Mouse (Mus musculus) B cell, adult 2 months (primary cell): ENCODE measurements at regions not wholly inside any gene's neighbourhood (a gene's known extent, or its start where the extent isn't known, plus 50 kb on each side); places are given as distances from the start of the nearest gene placed in this dataset.

Source experiments
- DNase-seq, 2 experiments: peaks; one replicate each; pipeline ENCODE4 v3.0.0; 2022

DNA sequence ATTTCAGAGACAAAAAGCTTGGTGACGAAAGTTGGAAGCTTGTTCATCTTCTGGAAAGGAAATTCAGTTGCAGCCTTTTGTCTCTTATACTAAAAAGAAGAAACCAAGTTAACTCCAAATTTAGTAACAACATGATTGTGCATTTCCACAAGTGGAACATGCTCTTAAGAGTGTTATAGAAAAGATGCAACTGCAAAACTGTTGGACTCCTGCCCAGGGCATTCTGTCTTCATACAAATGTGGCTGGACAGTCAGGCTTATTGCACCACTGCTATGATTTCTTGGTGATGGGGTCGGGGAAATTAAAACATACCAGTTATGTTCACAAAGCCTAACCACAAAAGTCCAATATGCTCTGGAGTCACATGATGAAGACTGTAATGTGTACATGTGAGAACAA lies 194.8 kb downstream of the Gm5447 start:
- DNase-seq, result no peak

DNA sequence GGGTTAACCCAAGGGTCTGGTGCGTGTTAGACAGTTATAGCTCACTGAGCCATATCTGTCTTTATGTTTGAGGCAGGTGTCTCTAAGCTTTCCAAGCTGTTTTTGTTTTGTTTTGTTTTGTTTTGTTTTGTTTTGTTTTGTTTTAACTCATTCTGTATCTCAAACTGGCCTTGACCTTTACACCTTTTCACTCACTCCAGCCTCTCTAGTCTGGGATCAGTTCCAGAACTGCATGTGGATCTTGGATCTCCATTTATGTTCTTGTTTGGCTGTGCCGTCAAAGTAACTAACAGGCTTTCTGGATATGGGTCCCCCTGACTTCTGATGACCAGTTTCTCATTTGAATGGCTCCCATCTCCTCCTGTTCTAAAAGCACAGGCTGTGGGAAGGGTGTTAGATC lies 197.7 kb downstream of the Gm5447 start:
- no peak for DNase-seq

DNA sequence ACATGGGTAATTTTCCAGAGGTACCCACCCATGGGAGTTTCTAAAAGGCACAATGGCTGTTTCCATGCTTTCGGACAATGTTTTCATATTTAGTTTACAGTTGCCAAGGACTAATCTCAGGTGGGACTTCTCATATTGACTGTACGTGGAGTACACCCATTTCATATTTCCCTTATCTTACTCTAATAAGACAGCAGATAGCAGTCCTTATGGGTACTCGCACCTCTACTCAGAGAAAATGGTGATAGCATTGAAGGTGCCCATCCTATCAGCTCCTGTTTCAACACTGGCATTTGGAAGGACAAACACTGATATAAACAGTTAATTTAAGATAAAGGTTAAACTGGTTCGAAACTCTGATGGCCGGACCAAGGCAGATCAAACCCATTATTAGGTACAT lies 198.6 kb downstream of the Gm5447 start:
- DNase-seq, result no peak

DNA sequence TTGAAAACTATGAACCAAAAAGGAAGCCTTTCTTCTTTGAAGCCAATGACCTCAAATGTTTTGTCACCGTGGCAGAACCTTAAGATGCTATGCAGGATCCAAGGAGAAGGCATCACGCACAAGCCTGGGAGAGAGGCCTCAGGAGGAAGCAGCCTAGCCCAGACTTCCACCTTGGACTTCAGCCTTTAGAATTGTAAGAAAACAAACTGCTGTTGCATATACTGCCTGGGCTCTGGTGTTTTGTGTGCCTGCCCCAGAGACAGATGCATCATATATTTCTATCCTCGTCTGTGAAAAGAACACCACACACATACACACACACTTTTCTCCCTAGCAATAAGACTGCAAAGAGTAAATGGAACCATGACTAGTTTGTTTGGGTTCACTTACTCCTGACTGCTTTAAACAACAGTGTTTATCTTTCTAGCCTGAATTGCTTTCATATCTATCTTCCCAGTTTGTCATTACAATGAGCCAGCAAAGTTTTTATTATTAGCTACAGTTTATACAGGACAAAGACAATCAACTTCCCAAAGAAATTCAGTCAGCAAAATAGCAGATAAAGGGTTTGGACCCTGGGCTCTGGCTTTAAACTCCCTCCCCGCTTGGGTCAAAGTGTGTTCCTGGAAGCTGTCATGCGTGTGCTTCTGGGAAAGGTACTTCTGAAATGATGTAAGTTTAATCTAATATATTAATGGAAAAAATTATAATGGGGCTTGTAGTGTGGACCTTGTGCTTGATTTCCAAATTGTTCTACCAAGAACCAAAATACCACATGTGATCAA lies 204.2 kb downstream of the Gm5447 start:
- no peak for DNase-seq

DNA sequence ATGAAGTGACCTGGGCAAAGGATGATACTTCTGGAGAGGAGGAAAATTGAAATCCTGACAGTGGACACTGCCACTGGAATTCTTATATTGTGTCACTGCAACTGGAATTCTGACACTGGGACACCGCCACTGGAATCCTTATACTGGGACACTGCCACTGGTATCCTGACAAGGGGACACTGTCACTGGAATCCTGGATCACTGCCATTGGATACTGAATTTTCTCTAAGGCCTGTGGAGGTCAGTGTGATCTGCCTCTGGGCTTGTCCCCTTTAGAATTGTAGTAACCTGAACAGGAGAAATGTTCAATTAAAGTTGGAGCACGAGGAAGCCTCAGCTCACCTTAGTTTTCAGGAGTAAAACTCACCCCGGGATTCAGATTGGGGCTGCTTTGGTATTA lies 205.0 kb downstream of the Gm5447 start:
- DNase-seq, result no peak

DNA sequence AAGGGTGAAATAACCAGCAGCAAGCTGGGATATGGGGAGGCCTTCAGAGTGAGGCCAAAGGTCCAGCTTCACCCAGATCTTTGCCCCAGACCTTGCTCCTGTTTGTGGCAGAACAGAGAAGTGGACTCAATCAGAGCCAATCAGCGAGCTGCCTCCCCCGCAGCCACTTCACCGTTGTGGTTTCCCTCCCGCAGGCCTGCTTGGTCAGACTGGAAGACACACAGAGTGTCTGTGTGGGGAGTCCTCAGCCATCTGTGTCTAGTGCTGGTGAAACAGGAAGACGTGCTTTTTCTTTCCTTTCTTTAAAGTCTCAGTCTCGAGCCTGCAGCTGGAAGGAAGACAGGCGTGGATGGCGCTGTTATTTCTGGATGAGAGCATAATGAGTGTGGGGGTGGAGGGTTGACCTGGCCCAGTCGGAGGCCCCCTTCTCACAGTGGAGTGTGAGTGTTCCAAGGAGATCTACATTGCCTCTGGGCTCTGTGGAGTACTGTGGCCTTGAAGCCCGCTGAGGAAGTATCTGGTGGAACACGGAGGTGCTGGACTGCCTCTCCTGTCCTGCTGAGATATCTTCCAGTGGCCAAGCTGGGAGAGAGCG lies 205.5 kb downstream of the Gm5447 start:
- no peak for DNase-seq

DNA sequence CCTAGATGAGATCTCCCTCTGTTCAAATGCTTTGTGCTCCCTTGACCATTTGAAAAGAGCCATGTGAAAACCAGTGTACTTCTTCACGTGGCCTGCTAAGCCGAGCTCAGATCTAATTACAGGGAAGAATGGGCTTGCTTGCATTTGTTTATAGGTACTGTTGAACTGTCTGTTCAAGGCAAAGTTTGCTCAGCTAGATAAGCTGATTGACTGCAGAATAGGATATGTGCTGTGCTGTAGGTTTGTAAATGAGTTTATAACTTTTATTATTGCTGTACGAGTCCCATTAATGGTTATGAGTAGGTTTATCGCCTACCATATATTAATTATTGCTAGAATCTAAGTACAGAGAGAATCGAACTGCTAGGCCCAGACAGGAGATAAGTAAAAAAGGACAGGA lies 207.5 kb downstream of the Gm5447 start:
- DNase-seq, result no peak

DNA sequence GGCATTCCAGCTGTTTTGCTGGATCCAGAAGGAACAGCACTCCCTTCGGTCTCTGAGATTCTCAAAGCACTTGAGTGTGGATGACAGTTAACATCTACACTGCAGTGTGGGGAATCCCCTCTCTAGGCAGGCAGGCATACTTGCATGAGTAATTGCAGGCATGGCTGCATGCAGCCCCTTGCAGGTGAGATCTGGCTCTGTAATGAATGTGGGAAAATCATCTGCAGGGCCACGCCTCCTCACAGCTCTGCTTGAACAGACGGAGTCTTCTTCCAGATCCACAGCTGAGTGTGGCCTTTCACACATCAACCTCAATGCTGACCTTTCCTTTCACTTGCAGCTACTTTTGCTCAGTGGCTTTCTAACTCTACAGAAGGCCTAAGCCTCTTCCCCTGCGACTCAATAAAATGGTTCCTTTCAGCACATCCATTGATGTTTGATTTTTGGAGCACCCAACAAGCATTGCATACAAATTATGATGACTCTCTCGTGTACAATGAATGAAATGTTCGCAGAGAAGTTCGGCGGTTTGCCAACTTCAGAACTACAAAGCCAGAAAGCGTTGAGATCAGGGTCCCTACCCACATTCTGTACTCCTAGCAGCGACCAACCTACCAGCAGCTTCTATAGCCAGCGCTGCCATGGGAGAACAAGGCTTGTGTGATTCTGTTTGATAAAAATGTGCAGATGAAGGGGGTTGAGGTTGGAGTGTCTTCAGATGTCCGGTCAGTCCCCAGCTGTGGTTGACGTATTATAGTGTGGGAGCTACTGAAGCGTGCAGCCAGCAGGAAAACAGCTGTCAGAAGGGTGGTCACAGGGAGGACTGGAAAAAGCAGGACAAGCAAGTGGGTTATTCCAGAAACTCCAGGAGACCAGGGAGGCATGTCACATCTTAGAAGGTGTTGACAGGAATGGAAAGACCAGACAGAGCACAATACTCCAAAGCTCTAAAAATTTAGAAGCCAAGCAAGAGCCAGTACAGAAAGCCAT lies 211.1 kb downstream of the Gm5447 start:
- DNase-seq, result no peak

DNA sequence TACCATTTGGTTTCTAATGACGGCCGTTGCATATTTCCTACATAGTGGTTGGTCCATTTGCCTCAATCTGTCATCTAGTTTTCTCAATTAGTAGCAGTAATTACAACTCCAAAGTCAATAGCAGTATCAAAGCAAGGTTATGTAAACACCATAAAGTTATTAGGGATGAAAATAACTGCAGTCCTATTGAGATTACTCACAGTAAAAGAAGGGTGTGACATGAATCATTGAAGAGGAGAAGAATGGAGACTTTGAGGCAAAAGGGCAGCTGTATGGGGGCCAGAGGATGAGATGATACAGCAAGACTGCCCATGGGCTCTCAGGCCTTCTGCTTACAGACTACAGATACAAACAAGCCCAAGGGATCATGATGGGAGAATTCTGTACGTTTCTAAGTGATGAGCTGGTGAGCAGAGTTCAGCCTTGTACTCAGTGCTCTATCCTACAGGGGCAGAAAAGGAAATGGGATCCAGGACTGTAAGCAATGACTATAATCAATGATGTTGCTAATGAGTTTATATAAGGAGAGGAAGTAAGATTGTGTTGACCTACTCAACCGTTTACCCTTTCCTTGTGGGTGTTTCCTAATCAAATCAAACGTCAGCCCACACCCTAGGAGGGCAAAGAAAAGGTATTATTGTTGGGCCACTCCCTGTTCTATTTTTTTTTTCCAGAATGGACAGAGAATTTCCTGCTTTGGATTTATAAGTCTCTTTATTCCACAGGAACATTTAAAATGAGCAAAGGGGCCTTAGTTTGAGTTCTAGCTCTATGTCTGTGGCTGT lies 213.0 kb downstream of the Gm5447 start:
- no peak for DNase-seq

DNA sequence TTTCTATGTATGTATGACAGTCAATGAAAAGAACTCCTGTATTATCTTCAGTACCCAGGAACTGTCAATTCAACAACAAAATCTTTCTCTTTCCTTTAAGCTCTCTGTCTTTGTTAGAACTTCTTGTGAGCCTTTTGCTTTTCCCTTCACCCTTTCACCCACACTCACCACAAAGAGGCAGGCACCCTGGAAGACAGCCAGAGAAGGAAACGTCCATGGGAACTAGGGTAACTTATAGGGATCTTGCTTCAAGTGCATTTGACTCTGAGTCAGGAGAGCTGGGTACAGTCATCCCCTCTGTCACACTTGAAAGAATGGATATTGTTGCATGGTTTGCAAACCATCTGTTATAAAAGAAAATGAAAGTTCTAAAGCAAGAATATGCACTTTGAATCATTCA lies 215.1 kb downstream of the Gm5447 start:
- no peak for DNase-seq

DNA sequence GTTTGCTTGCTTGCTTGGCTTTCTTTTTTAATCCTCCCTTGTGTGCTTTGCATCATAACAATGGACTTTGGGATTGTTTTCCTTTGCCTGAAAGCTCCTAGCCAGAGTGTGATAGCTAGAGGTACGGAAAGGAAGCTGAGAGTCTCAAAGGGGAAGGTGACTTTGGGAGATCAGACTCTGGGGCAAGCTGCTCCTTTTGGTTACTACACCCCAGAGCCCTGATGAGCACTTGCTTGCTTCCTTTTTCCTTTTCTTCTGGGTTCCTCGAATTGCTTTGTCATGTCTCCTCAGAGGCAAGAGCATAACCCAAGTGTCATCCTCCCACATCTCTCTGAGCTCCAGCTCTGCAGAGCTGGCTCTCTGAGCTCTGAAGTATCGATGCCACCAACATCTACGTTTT lies 216.0 kb downstream of the Gm5447 start:
- DNase-seq, result no peak

DNA sequence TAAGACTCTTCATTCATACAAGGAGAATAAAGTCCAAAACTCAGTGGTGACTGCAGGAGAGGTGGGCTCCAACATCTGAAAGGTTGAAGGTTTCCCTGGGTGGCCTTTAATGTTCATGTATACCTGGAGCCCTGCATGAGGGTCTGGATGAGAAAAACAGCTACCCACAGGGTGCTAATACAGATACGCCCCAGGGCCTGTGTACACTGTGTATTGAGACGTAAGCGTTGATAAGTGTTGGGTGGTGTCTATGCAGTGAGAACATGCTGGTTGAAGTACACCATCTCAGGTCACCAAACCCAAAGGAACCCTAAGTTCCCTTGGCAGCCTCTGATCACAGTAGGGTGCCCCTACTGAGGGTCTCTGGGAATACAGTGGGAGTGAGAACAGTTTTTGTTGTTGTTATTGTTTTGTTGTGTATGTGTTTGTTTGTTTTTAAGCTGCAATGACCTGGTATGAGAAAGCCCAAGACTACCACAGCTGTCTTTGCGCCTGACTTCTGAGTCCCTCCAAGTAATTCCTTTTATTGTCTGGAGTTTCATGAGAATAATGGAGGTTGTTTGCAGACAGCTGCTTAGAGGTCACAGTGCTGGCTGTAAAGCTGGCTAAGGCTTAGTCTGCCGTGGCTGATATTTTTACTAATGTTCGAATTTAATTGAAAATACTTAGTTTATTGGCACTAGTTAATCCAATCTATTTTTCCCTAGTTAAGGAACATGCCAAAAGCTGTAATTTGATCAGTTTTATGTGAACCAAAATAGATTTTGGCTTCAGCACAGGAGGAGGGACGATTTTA lies 217.5 kb downstream of the Gm5447 start:
- no peak for DNase-seq

DNA sequence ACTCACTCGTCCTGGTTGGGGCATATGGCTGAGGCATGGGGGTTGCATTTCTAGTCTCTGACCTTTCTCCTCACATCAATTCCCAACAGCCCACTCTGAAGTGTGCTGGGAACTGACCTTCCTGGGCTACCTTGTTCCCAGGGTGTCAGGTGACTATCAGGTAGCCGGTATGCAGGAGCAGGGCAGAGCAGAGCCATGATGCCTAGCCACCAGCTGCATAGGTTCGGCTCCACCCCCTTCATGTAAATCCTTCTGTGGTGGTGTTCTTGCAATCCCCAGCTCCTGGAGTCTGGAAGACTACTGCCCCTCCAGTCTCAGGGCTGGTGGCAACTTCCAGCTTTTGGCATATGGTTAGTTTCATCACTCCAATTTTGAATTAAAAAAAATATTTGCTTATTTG lies 221.0 kb downstream of the Gm5447 start:
- DNase-seq, result no peak

DNA sequence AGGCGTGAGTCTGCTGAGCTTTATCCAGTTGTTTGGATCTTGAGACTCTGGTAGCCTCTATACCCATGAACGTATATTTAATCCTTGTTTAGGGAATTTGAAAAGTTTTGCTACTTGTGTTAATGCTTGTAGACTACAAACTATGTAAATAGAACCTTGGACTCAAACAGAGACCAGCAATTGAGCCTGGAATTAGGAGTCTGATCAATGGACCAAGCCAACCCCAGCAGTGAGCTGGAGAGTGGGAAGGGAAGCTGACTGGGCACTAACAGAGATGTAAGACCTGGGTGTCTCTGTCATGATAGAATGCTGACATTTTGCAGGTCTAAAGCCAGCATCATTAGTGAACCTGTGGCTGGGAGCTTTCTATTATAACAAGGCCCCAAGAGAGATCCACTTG lies 222.5 kb downstream of the Gm5447 start:
- DNase-seq, result no peak

DNA sequence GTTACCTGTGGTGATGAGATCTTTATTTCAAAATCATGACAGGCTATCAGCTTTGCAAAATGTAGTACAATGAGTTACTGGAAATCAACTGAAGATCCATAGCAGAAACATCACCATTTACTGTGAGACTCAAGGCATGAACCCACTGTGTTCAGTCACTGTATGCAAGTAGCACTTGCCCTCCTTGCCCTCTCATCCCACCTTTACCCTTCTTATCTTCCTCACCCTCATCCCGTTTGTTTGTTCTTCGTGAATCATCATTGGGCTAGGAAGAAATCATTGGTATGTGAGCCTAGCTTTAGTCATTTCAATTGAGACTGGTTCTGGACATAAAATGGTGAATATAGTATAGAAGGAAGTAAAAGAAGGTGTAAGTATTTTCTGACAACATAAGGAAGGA lies 223.6 kb downstream of the Gm5447 start:
- DNase-seq, result no peak

DNA sequence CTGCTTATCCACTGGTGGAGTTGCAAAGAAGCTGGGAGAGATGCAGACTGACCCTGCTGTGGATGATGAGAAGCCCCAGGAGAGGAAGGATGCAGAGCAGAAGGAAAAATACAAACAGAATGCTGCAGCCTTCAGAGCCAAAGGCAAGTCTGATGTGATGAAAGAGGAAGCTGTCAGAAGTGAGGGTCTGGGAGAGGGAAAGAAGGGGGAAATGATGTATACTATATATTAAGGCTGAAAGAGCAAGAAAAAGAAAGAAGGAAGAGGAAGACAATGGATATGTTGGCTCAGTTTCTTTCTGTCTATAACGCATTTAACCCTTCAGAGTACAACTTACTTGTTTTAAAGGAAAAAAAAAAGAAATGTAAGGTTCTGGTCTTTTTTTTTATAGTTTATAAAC lies 225.4 kb downstream of the Gm5447 start:
- DNase-seq, result no peak

DNA sequence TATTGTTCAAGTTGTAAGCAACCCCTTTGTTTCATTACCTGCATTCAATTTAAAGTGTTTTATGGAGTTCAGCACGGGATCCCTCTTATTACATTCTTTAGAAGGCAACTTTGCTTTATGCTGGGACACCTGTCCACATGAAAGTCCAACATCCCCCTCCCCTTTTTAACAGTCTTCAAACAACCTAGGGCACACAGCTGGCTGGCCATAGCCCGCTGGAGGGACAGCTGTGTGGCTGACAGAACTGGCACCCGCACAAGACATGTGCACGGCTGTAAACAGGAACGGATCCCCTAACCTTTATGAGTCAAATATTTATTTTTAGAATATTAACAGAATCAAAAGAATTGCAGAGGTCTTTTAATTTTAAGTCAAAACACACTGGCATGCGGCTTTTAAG lies 230.1 kb downstream of the Gm5447 start:
- no peak for DNase-seq

DNA sequence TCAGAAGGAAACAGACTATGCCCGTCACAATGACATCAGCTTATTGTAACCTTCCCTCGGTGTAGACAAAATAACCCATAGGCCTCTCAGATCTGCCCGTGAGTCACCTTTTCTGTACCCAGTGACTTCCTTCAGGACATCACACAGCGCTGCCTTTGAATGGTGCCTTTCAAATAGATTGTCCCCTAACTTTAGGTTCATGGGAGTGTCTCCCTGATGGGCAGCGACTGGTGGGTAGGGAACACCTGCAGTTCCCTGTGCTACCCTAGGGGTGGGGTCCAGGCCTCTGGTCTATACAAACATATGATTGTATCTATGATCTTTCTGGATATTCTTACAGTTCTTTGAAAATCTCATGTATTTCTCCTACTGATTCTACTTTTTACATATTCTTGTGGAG lies 232.4 kb downstream of the Gm5447 start:
- DNase-seq, result no peak

DNA sequence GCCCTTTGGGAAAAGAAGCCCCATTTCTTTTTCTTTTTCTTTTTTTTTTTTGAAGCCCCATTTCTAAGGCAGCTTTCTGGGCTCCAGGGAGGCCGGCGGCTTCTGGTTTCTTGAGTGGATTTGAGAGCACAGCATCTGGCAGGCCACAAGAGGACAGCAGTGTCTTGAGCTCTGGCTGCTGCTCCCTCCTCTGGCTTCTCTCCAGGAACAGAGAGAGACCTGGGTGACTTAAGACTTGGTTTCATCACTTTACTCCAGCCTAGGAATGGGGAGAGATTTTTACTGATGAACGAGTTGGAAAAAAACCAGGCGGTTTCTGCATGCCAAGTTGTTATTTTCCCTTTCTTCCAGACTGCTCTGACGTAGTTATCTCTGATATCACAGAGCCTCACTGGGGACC lies 233.7 kb downstream of the Gm5447 start:
- no peak for DNase-seq

DNA sequence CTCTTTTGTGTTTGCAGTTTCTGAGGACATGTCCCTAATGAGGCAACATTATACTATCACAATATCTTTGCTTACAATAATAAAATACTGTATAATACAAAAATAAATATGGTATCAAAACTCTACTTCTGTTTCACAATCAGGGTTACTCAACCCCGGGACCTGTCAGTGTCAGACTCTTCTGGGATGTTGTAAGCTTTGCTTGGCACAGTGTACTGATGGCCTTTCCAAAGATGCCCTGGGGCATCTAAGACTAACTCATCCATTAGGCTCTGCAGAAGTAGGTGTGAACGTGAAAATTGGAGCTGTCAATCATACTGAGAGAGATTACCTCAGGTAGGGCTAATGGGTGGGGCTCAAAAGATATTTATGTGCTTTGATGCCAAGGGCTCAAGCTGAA lies 249.0 kb downstream of the Gm5447 start:
- no peak for DNase-seq

DNA sequence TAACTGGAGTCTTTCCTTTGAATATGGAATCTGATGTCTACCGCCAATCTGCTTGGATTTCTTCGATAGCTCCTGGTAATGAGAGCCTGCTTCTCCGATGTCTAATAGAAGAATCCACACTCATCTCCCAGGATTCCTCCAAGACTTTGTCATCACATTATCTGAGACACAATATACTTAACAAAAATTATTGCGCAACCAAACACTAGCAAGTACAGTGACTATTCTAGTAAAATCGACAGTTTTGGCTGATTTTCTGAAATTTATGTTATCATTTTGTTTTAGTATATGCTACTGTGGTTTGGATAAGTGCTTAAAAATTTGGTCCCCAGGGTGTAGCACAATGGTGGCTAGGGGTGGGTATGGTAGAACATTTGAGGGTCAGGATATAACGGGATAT lies 266.5 kb downstream of the Gm5447 start:
- no peak for DNase-seq

DNA sequence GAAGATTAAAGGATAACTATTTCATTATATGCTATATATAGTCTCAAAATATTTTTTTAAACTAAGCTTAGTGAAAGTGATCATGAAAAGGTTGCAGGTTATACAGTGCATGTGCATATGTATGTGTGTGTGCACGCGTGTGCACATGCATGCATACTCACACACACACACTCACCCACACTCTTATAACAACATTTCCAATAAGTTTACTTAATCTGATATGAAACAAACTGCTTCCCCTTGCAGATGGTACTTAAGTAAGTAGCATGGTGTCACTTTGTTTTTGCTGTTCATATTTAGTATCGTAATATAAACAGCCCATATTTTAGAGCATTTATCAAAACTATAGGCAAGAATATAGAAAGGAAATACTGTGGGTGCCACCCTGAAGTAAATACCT lies 275.0 kb downstream of the Gm5447 start:
- no peak for DNase-seq
